20 mouse cellular contexts compared by ENCODE assay signal in genomic region chr7:83144018-83144417, GRCm38 (mm10).
A peak's percentile ranks its signal among the peaks of the same experiment; 100 is the strongest.
DNase-seq lines count a peak whose midpoint lies in the region; ATAC-seq and TF ChIP-seq lines count a peak whose summit lies in the region.
"Had no signal": no experiment of that assay in that cellular context is flagged by ENCODE, and none has a peak within 500 bp of the region (broad histone marks: within the 10 kb centered on the region; RNA-seq: fewer than 3 reads in every experiment).

No protein-coding gene starts in this region.

- no peak for TF ChIP-seq CTCF in MEL (IDR thresholded peaks at IDR 0.05 in 2 of 3, conservative IDR thresholded peaks at IDR 0.05 in 1 of 3; ENCODE audit: control insufficient read depth in 1 of 3, insufficient read depth in 1 of 3, low read depth in 2 of 3, low read length in 3 of 3, poor library complexity in 1 of 3, severe bottlenecking in 1 of 3)

- peak; percentile 62 for ATAC-seq in granulocyte monocyte progenitor cell, adult 5-6 weeks (replicated peaks; ENCODE audit: poor library complexity, severe bottlenecking)
- peak; percentile 66 for ATAC-seq in megakaryocyte progenitor cell, adult 5-6 weeks (replicated peaks; ENCODE audit: poor library complexity)
- no peak for ATAC-seq in intestine, embryonic 16.5 days
- ATAC-seq: forebrain, embryonic 13.5 days; hindbrain, embryonic 16.5 days; intestine, embryonic 15.5 days had no signal

- TF ChIP-seq POLR2A in MEL (IDR thresholded peaks at IDR 0.05; ENCODE audit: control insufficient read depth in 1 of 2, insufficient read depth in 1 of 2, low read depth in 1 of 2, low read length in 2 of 2, poor library complexity in 1 of 2) = no peak

- peak; percentile 92 to 98 for TF ChIP-seq EP300 in MEL (IDR thresholded peaks at IDR 0.05; ENCODE audit: low read depth in 1 of 2, low read length in 2 of 2)

- peaks cover 0 to 12% of the 10 kb centered on the region in 2 experiments; a peak in 2 of 4 replicates for H3K36me3 ChIP-seq in MEL (ENCODE audit: control insufficient read depth in 1 of 2, insufficient read depth in 2 of 2, low read length in 2 of 2)
- no peaks in the 10 kb centered on the region for H3K36me3 ChIP-seq in intestine, embryonic 16.5 days (ENCODE audit: control insufficient read depth, insufficient read depth, low read length)
- H3K36me3 ChIP-seq in heart, embryonic 10.5 days = no peaks in the 10 kb centered on the region
- H3K36me3 ChIP-seq: embryonic facial prominence, embryonic 13.5 days; heart, embryonic 12.5 days; intestine, embryonic 15.5 days had no signal

- 70% methylated on average over 5 of the region's 5 CpGs for WGBS in intestine, embryonic 16.5 days
- whole genome bisulfite sequencing in heart, embryonic 10.5 days = 67% methylated on average over 5 of the region's 5 CpGs

- H3K4me1 ChIP-seq in MEL (ENCODE audit: control insufficient read depth in 1 of 2, insufficient read depth in 2 of 2, low read length in 2 of 2) = peaks cover 2 to 17% of the 10 kb centered on the region in 2 experiments; a peak in 3 of 4 replicates
- no peaks in the 10 kb centered on the region for H3K4me1 ChIP-seq in intestine, embryonic 16.5 days (ENCODE audit: control insufficient read depth, insufficient read depth, low read length)
- peaks cover 9% of the 10 kb centered on the region; the same call in 1 of the 2 replicates for H3K4me1 ChIP-seq in heart, embryonic 10.5 days
- H3K4me1 ChIP-seq: forebrain, embryonic 13.5 days; intestine, embryonic 15.5 days had no signal

- H3K9ac ChIP-seq in MEL (ENCODE audit: control insufficient read depth, low read depth, low read length, poor library complexity, severe bottlenecking) = no peak overlapping the region
- no peak overlapping the region for H3K9ac ChIP-seq in intestine, embryonic 16.5 days (ENCODE audit: low read depth, low read length)
- H3K9ac ChIP-seq: embryonic facial prominence, embryonic 13.5 days; forebrain, embryonic 13.5 days; heart, embryonic 12.5 days; intestine, embryonic 15.5 days had no signal

- no peaks in the 10 kb centered on the region for H3K9me3 ChIP-seq in MEL (replicated peaks; ENCODE audit: insufficient read depth, low read length)
- H3K9me3 ChIP-seq in intestine, embryonic 16.5 days (ENCODE audit: control insufficient read depth, low read length) = no peaks in the 10 kb centered on the region
- H3K9me3 ChIP-seq in heart, embryonic 10.5 days = no peaks in the 10 kb centered on the region
- H3K9me3 ChIP-seq: embryonic facial prominence, embryonic 13.5 days; forebrain, embryonic 13.5 days; heart, embryonic 12.5 days; intestine, embryonic 15.5 days had no signal

- DNase-seq in CD4-positive helper T cell, adult 2 months (ENCODE audit: low read depth, low spot score) = peak; percentile 11
- DNase-seq in MEL (ENCODE audit: low read depth, low spot score) = peak; percentile 82
- DNase-seq in testis, postnatal 10 days (ENCODE audit: low spot score) = no peak
- DNase-seq in heart, embryonic 10.5 days (ENCODE audit: low spot score) = no peak
- DNase-seq in gastrocnemius, postnatal 4 days (ENCODE audit: low spot score in 2 of 2) = no peak
- DNase-seq: adrenal gland, postnatal 10 days; cerebellum, adult 11 months; cerebellum, adult 8-10 months; cerebellum, postnatal 14 days; gastrocnemius, postnatal 36 days; heart, adult 2 months; kidney, adult 2 months had no signal

- no peak for TF ChIP-seq RAD21 in MEL (IDR thresholded peaks at IDR 0.05; ENCODE audit: low read depth, low read length)

- H3K79me2 ChIP-seq in MEL (ENCODE audit: control insufficient read depth, insufficient read depth, low read length, poor library complexity) = no peaks in the 10 kb centered on the region

- H3K4me2 ChIP-seq in intestine, embryonic 16.5 days (ENCODE audit: low read depth, low read length) = no peak overlapping the region
- H3K4me2 ChIP-seq: embryonic facial prominence, embryonic 13.5 days; forebrain, embryonic 13.5 days; heart, embryonic 12.5 days; intestine, embryonic 15.5 days had no signal

- H3K27ac ChIP-seq in MEL (ENCODE audit: control insufficient read depth, low read depth, low read length) = peak overlapping the region; percentile 67
- H3K27ac ChIP-seq in intestine, embryonic 16.5 days (ENCODE audit: low read length) = no peak overlapping the region
- H3K27ac ChIP-seq in heart, embryonic 10.5 days = no peak overlapping the region
- H3K27ac ChIP-seq: embryonic facial prominence, embryonic 13.5 days; forebrain, embryonic 13.5 days; heart, adult 2 months; intestine, embryonic 15.5 days had no signal

- H3K27me3 ChIP-seq in MEL (ENCODE audit: control insufficient read depth in 1 of 2, insufficient read depth in 2 of 2, low read length in 2 of 2) = no peaks in the 10 kb centered on the region
- no peaks in the 10 kb centered on the region for H3K27me3 ChIP-seq in intestine, embryonic 16.5 days (replicated peaks; ENCODE audit: control insufficient read depth, insufficient read depth, low read length)
- H3K27me3 ChIP-seq in heart, embryonic 10.5 days (ENCODE audit: insufficient read depth, poor library complexity, severe bottlenecking) = no peaks in the 10 kb centered on the region
- H3K27me3 ChIP-seq: embryonic facial prominence, embryonic 13.5 days; forebrain, embryonic 13.5 days; heart, embryonic 12.5 days; intestine, embryonic 15.5 days had no signal

- H3K4me3 ChIP-seq in MEL (ENCODE audit: control insufficient read depth in 1 of 2, insufficient read depth in 1 of 2, low read depth in 2 of 2, low read length in 2 of 2) = peak overlapping the region in 1 of 2 experiments; percentile 25; a peak in 2 of 4 replicates
- H3K4me3 ChIP-seq in intestine, embryonic 16.5 days (ENCODE audit: low read length) = no peak overlapping the region
- H3K4me3 ChIP-seq in heart, embryonic 10.5 days = no peak overlapping the region
- H3K4me3 ChIP-seq: embryonic facial prominence, embryonic 13.5 days; forebrain, embryonic 13.5 days; heart, adult 2 months; heart, embryonic 12.5 days; intestine, embryonic 15.5 days had no signal

TF ChIP-seq in MEL, 35 proteins besides CTCF, POLR2A, EP300 and RAD21:
- TF ChIP-seq JUND (IDR thresholded peaks at IDR 0.05; ENCODE audit: low read depth, low read length) = no peak
- TF ChIP-seq MAZ (IDR thresholded peaks at IDR 0.05; ENCODE audit: low read depth, low read length) = no peak
- TF ChIP-seq POLR2AphosphoS5 (IDR thresholded peaks at IDR 0.05; ENCODE audit: borderline replicate concordance, low read depth, low read length) = no peak
- TF ChIP-seq ZKSCAN1 (IDR thresholded peaks at IDR 0.05; ENCODE audit: low read depth, low read length) = no peak
- TF ChIP-seq NRF1 (IDR thresholded peaks at IDR 0.05; ENCODE audit: insufficient read depth, low read depth, low read length, poor library complexity, severe bottlenecking) = no peak
- peak; percentile 33; the same call in 1 of the 2 replicates for TF ChIP-seq CHD2 (IDR thresholded peaks at IDR 0.05; ENCODE audit: low read length)
- no peak for TF ChIP-seq NELFE (IDR thresholded peaks at IDR 0.05; ENCODE audit: low read depth, low read length)
- no peak for TF ChIP-seq GABPA (IDR thresholded peaks at IDR 0.05; ENCODE audit: low read depth, low read length)
- peak; percentile 88 for TF ChIP-seq RCOR1 (IDR thresholded peaks at IDR 0.05; ENCODE audit: low read depth, low read length)
- no peak for TF ChIP-seq MAFK (IDR thresholded peaks at IDR 0.05; ENCODE audit: borderline replicate concordance, low read depth, low read length)
- TF ChIP-seq GATA1 (IDR thresholded peaks at IDR 0.05; ENCODE audit: low read depth, low read length) = peak; percentile 96
- TF ChIP-seq POLR2AphosphoS2 (IDR thresholded peaks at IDR 0.05; ENCODE audit: low read length) = no peak
- peak; percentile 12; the same call in 1 of the 2 replicates for TF ChIP-seq MEF2A (IDR thresholded peaks at IDR 0.05; ENCODE audit: extremely low read depth, insufficient replicate concordance, low read depth, low read length, poor library complexity, severe bottlenecking)
- peak; percentile 61 for TF ChIP-seq ZNF384 (IDR thresholded peaks at IDR 0.05; ENCODE audit: low read depth, low read length)
- TF ChIP-seq MYB (IDR thresholded peaks at IDR 0.05; ENCODE audit: low read depth, low read length) = 0 out of 2 replicates have a peak, but pooled peaks have one; percentile 28
- no peak for TF ChIP-seq KAT2A (conservative IDR thresholded peaks at IDR 0.05; ENCODE audit: low read depth, low read length)
- peak; percentile 67 for TF ChIP-seq TAL1 (IDR thresholded peaks at IDR 0.05; ENCODE audit: low read length)
- peak; percentile 87 for TF ChIP-seq BHLHE40 (IDR thresholded peaks at IDR 0.05; ENCODE audit: borderline replicate concordance, low read depth, low read length)
- TF ChIP-seq USF1 (IDR thresholded peaks at IDR 0.05; ENCODE audit: low read depth, low read length) = no peak
- TF ChIP-seq MXI1 (IDR thresholded peaks at IDR 0.05; ENCODE audit: low read depth, low read length) = peak; percentile 50
- TF ChIP-seq TBP (IDR thresholded peaks at IDR 0.05; ENCODE audit: low read depth, low read length) = no peak
- TF ChIP-seq ETS1 (IDR thresholded peaks at IDR 0.05; ENCODE audit: low read depth, low read length) = peak; percentile 90
- TF ChIP-seq TCF12 (IDR thresholded peaks at IDR 0.05; ENCODE audit: low read depth, low read length) = peak; percentile 90
- TF ChIP-seq MAX (IDR thresholded peaks at IDR 0.05; ENCODE audit: low read length) = 0 out of 2 replicates have a peak, but pooled peaks have one; percentile 2
- peak; percentile 38; the same call in 1 of the 2 replicates for TF ChIP-seq MYC (IDR thresholded peaks at IDR 0.05; ENCODE audit: low read depth, low read length)
- no peak for TF ChIP-seq UBTF (IDR thresholded peaks at IDR 0.05; ENCODE audit: borderline replicate concordance, insufficient read depth, low read depth, low read length)
- peak; percentile 71 for TF ChIP-seq SIN3A (IDR thresholded peaks at IDR 0.05; ENCODE audit: low read length)
- no peak for TF ChIP-seq SMC3 (IDR thresholded peaks at IDR 0.05; ENCODE audit: low read depth, low read length)
- no peak for TF ChIP-seq CHD1 (IDR thresholded peaks at IDR 0.05; ENCODE audit: low read depth, low read length)
- no peak for TF ChIP-seq ZMIZ1 (IDR thresholded peaks at IDR 0.05; ENCODE audit: low read depth, low read length)
- peak; percentile 62 for TF ChIP-seq HCFC1 (IDR thresholded peaks at IDR 0.05; ENCODE audit: low read depth, low read length)
- no peak for TF ChIP-seq E2F4 (IDR thresholded peaks at IDR 0.05; ENCODE audit: borderline replicate concordance, low read depth, low read length)
- TF ChIP-seq ELF1 (IDR thresholded peaks at IDR 0.05; ENCODE audit: low read depth, low read length) = peak; percentile 61; the same call in 1 of the 2 replicates
- TF ChIP-seq USF2 (IDR thresholded peaks at IDR 0.05; ENCODE audit: borderline replicate concordance in 1 of 2, insufficient read depth in 1 of 2, low read depth in 1 of 2, low read length in 2 of 2) = no peak
- TF ChIP-seq ZC3H11A (IDR thresholded peaks at IDR 0.05; ENCODE audit: low read depth, low read length) = no peak

Comparison
In these comparisons a context has a peak if more than half of its experiments do, and no peak if none do; other contexts are left out.
1. DNase-seq: peak in CD4-positive helper T cell, adult 2 months (single experiment) and MEL (single experiment); none in testis, postnatal 10 days (single experiment), heart, embryonic 10.5 days (single experiment) and gastrocnemius, postnatal 4 days (0 of 2).